Mouse (Mus musculus) ES-E14 (cell line): Measurements from ENCODE around the gene Smarca4. TPM values are rescaled to one million over a fixed set of nuclear protein-coding genes. Genes with fewer than 3 reads are reported as not detected.

ENCODE experiments used
- DNase-seq: peaks from one replicate; pipeline ENCODE4 v3.0.0-alpha.2; 2013; ENCODE audit warnings: low read depth, low spot score
- H3K27ac ChIP-seq: 2 replicates; pipeline ENCODE4 v1.5.1; 2012; ENCODE audit warnings: low read depth, mild to moderate bottlenecking, low read length, moderate library complexity, mixed read lengths; ENCODE audit not compliant: poor library complexity, insufficient read depth, severe bottlenecking
- H3K36me3 ChIP-seq: 2 replicates; pipeline ENCODE4 v1.6.1; 2012; ENCODE audit warnings: mild to moderate bottlenecking, low read length, moderate library complexity, mixed read lengths; ENCODE audit not compliant: control insufficient read depth, poor library complexity, insufficient read depth, severe bottlenecking
- H3K4me1 ChIP-seq, 2 experiments: fragments of 150-350 bp in 1 of 2; sonication (generic) in 1 of 2; 2 replicates each; pipeline ENCODE4 v1.6.1; 2012; ENCODE audit warnings: low read length in 2 of 2, mild to moderate bottlenecking in 1 of 2, mixed read lengths in 1 of 2; ENCODE audit not compliant: control insufficient read depth in 2 of 2, insufficient read depth in 2 of 2, poor library complexity in 1 of 2
- H3K4me3 ChIP-seq, 2 experiments: fragments of 150-350 bp in 1 of 2; sonication (generic) in 1 of 2; 2 replicates each; pipeline ENCODE4 v1.5.1; 2012; ENCODE audit warnings: low read length in 2 of 2, low read depth in 1 of 2, mild to moderate bottlenecking in 1 of 2, mixed read lengths in 1 of 2; ENCODE audit not compliant: insufficient read depth in 1 of 2, poor library complexity in 1 of 2, severe bottlenecking in 1 of 2
- H3K9ac ChIP-seq: 2 replicates; pipeline ENCODE4 v1.6.1; 2012; ENCODE audit warnings: low read depth, mild to moderate bottlenecking, low read length, mixed read lengths; ENCODE audit not compliant: poor library complexity, insufficient read depth, severe bottlenecking
- H3K9me3 ChIP-seq: fragments of 150-350 bp; sonication (generic); 2 replicates; pipeline ENCODE4 v1.6.1; 2012; ENCODE audit warnings: low read depth, mild to moderate bottlenecking, low read length; ENCODE audit not compliant: control insufficient read depth, insufficient read depth
- CHD2 ChIP-seq: IDR thresholded peaks from 2 replicates; pipeline ENCODE4 v1.6.1; 2014; ENCODE audit warnings: mild to moderate bottlenecking, low read depth, low read length, inconsistent platforms
- HCFC1 ChIP-seq: IDR thresholded peaks from 2 replicates; pipeline ENCODE4 v1.6.1; 2012; ENCODE audit warnings: low read length, inconsistent platforms, borderline replicate concordance; ENCODE audit not compliant: insufficient read depth
- MAFK ChIP-seq: IDR thresholded peaks from 2 replicates; pipeline ENCODE4 v1.6.1; 2014; ENCODE audit warnings: mild to moderate bottlenecking, low read depth, low read length, inconsistent platforms; ENCODE audit not compliant: insufficient read depth
- ZC3H11A ChIP-seq: IDR thresholded peaks from 2 replicates; pipeline ENCODE4 v1.6.1; 2012; ENCODE audit warnings: low read depth, mild to moderate bottlenecking, inconsistent platforms, low read length, borderline replicate concordance
- ZNF384 ChIP-seq: IDR thresholded peaks from 2 replicates; pipeline ENCODE4 v1.6.1; 2012; ENCODE audit warnings: low read depth, low read length, inconsistent platforms
- in situ Hi-C, 2 experiments: fragments of 600-800 bp; cut with MboI; formaldehyde crosslinking; loops; one replicate each; pipeline ENCODE4 v1.15.1; 2025; ENCODE audit warnings: low sequenced_read_pairs in 2 of 2, inconsistent platforms in 1 of 2; ENCODE audit not compliant: unreplicated experiment in 2 of 2
- total RNA-seq: library from RNA; depleted of rRNA; stranded (reverse); fragments of 300-350 nt; gene quantifications from 2 replicates; pipeline ENCODE4 v1.2.3, GENCODE M21; 2012

Gene Smarca4
- total RNA-seq, 1 experiment, result 122 TPM

DNA sequence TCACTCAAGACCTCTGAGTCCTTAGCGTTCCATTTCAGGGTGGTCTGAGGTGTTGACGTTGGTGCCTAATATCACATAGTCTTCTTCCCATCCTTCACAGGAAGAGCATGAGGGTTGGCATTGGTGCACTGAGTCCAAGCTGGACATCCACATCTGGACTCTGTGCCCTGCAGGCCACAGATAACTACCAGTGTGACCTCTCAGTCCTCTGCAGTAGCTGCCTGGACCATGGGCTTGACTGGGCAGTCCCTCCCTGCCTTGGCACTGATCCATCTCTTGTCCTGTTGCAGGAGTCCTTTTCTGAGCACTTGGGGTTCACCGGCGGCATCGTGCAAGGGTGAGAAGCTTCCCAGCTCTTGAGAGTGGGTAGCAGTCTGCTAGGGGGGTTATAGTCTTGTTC lies 55.8 kb downstream of the Smarca4 start:
- no peaks in the 10 kb centered on the region for H3K9me3 ChIP-seq
- H3K9ac ChIP-seq, result no peak overlapping the region
- in situ Hi-C loops, result no loop called here
- H3K36me3 ChIP-seq, result peaks cover 81% of the 10 kb centered on the region
- no peak overlapping the region for H3K27ac ChIP-seq
- TF ChIP-seq ZNF384 (no peak), ZC3H11A (no peak), HCFC1 (no peak), MAFK (no peak), CHD2 (no peak)
- no peak for DNase-seq
- H3K4me3 ChIP-seq, result no peak overlapping the region
- H3K4me1 ChIP-seq, result no peaks in the 10 kb centered on the region; a peak in 2 of 4 replicates

DNA sequence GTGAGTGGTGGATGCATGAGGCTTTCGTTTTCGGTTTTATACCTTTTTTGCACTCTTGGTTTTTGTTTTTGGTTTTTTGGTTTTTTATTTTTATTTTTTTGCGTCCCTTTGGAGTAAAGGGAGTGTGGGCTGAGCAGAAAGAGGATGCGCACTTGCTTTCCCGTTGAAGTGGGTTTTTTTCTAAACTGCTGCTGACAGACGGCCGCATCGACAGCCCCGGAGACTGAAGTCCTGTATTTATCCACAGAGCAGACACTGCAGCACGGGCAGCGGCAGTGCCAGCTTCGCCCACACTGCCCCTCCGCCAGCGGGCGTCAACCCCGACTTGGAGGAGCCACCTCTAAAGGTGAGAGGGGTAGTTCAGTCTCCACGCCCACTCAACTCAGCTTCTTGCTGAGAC lies 61.7 kb downstream of the Smarca4 start:
- in situ Hi-C loops, result no loop called here
- H3K36me3 ChIP-seq, result peaks cover 59% of the 10 kb centered on the region
- TF ChIP-seq ZC3H11A (no peak), MAFK (no peak), HCFC1 (no peak), CHD2 (no peak), ZNF384 (no peak)
- no peaks in the 10 kb centered on the region for H3K9me3 ChIP-seq
- no peak overlapping the region for H3K27ac ChIP-seq
- no peak overlapping the region for H3K4me3 ChIP-seq
- H3K4me1 ChIP-seq, result no peaks in the 10 kb centered on the region
- H3K9ac ChIP-seq, result no peak overlapping the region
- DNase-seq, result no peak

DNA sequence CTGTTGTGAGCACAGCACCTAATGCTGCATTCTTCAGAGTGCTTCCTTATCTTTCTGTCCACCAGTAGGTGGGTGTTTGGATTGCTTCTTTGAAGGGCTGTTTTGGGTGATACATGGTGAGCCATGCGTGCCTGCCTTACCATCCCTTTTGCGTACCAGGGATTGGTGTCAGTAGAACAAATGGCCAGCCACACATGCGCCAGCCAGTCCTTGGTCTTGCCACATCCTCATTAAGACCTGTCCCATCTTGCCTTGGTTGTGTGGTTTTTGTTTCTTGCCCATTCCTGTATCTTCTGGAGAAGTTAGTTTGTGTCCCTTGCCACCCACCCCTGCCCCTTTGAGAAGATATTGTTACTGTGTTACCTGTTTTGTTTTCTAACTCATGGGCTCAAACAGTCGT lies 64.5 kb downstream of the Smarca4 start:
- no peaks in the 10 kb centered on the region for H3K9me3 ChIP-seq
- no peak for DNase-seq
- no peaks in the 10 kb centered on the region for H3K4me1 ChIP-seq
- no peak overlapping the region for H3K9ac ChIP-seq
- in situ Hi-C loops, result no loop called here
- no peak for TF ChIP-seq MAFK
- TF ChIP-seq ZNF384, result no peak
- TF ChIP-seq HCFC1, result no peak
- TF ChIP-seq ZC3H11A, result no peak
- no peak for TF ChIP-seq CHD2
- peaks cover 54% of the 10 kb centered on the region for H3K36me3 ChIP-seq
- H3K27ac ChIP-seq, result no peak overlapping the region
- no peak overlapping the region for H3K4me3 ChIP-seq

DNA sequence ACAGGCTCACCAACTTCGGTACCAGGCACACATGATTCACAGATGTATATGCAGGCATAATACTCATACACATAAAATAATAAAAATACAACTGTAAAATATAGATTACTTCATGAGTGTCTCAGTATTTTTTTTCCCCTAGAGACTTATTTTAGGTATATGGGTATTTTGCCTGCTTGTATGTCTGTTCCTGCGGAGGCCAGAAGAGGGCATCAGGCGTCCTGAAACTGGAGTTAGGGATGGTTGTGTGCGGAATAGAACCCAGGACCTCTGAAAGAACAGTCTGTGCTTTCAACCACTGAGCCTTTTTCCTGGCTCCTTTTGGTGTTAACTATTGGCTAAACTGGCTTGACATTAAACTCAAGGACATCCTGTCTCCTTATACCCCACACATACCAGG lies 66.9 kb downstream of the Smarca4 start:
- no peak overlapping the region for H3K9ac ChIP-seq
- no peaks in the 10 kb centered on the region for H3K9me3 ChIP-seq
- no peak overlapping the region for H3K4me3 ChIP-seq
- no peak for DNase-seq
- peaks cover 53% of the 10 kb centered on the region for H3K36me3 ChIP-seq
- no peak overlapping the region for H3K27ac ChIP-seq
- no peaks in the 10 kb centered on the region for H3K4me1 ChIP-seq
- no peak for TF ChIP-seq ZNF384
- TF ChIP-seq CHD2, result no peak
- no peak for TF ChIP-seq MAFK
- no peak for TF ChIP-seq HCFC1
- no peak for TF ChIP-seq ZC3H11A
- in situ Hi-C loops, result no loop called here

DNA sequence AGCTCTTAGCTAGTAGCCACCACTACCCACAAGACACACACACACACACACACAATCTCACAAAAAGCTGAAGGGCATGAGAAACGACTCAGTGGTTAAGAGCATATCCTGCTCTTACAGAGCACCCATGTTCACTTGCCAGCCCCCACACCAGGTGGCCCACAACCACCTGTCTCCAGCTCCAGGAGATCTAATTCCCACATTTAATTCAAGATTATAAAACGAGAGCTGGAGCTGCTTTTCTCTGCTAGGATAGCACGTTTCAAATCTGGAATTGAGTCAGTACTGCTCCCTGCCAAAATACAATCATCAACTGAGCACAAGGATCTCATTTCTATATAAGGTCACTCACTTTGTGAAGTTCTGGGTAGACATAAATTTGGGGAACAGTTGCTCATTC lies 67.9 kb downstream of the Smarca4 start:
- DNase-seq, result no peak
- no peaks in the 10 kb centered on the region for H3K4me1 ChIP-seq
- no peak overlapping the region for H3K27ac ChIP-seq
- no peak for TF ChIP-seq MAFK
- TF ChIP-seq ZC3H11A, result no peak
- TF ChIP-seq CHD2, result no peak
- no peak for TF ChIP-seq HCFC1
- TF ChIP-seq ZNF384, result no peak
- peaks cover 49% of the 10 kb centered on the region for H3K36me3 ChIP-seq
- no peak overlapping the region for H3K9ac ChIP-seq
- no peaks in the 10 kb centered on the region for H3K9me3 ChIP-seq
- no peak overlapping the region for H3K4me3 ChIP-seq
- in situ Hi-C loops, result no loop called here
